Mouse (Mus musculus) CD4-positive, CD25-positive, alpha-beta regulatory T cell, adult 2 months (primary cell): ENCODE measurements around the gene Asb2.

Experiments
- DNase-seq: peaks from one replicate; pipeline ENCODE4 v3.0.0-alpha.2; 2012; ENCODE audit warnings: low read depth, low spot score

The Asb2 gene

DNA sequence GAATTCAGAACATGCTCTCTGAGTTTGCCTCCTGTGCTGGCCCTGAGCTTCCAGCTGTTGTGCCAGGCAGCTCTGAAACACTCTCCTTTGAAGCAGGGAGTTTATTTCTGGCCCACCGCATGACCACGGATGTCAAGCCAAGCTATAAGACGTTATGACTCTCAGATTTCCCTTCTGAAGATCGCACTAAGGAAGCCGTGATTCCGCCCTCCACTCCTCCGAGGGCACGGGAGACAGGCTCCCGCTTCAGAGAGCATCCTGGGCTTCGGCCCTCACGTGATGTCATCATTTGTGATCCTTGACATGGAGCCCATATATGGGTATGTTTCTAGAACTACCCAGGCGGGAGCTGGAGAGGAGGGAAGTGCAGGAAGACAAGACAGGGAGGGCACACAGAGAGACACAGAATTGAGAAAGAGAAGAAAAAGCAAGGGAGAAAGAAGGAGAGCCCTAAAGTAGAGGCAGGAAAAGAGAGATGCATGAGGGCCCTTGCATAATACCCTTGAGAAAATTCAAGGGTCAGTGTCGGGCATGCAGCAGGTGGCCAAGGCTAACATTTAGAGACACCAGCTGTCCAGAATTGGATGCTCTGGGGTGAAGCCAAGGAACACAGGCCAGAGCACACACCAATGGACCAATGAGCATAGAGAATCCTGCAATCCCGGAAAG lies at the start of gene Asb2:
Gene Asb2 (minus strand): TSS at position 256 of the 669 bp plus-strand sequence.
- no peak for DNase-seq

DNA sequence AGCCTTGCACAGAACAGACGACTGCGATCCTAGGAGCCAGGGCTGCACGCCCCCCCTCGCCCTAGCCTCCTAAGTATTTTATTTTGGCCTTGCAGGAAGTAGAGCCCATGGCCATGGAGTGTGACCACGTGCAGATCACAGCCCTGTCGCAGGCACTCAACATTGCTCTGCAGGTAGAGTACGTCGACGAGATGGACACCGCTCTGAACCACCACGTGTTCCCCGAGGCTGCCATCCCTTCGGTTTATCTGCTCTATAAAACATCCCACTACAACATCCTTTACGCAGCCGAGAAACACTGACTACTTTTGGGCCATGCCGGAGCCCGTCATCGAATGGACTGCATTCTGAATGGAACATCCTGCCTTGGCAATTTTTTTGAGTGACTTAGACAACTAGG lies 48.3 kb upstream of the Asb2 start:
- DNase-seq = no peak

- DNase-seq = no peak
Observed at GRCm38 (mm10) chr12:103396751-103397150, 41.0 kb upstream of the Asb2 start.

DNA sequence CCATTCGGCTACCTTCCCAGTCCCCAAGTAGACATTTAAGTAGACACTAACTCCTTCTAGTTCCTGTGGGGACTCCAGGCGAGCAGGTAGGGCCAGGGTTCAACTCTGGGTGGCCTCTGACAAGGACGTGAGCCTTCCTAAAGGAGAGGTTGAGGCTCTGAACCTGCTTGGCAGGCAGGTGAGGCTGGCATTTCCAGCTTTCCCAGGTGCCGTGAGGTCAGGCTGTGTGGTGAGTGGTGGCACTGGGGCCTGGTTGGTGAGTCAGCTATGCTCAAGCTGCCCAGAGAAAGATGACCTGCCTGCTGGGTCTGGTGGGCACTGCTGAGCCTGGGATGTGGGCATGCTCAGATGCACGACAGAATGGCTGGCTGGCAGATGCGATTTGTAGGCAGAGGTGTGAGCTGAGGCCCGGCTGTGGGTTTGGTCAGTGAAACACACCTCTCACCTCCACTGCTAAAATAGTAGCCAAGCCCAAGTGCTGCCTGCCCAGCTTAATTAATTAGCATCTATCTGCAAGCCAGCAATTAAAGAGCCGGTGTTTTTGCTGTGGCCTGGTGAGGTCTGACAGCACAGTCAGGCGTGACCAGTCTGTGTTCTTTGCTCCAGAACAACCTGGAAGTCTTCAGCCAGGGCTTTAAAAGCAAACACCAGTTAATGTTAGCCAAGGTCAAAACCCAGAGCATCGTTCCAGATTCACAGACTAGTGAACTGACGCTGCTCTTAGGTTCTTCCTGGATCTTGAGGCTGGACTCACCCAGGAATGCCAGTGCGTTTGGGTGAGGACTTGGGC lies 39.9 kb upstream of the Asb2 start:
- DNase-seq = no peak

DNA sequence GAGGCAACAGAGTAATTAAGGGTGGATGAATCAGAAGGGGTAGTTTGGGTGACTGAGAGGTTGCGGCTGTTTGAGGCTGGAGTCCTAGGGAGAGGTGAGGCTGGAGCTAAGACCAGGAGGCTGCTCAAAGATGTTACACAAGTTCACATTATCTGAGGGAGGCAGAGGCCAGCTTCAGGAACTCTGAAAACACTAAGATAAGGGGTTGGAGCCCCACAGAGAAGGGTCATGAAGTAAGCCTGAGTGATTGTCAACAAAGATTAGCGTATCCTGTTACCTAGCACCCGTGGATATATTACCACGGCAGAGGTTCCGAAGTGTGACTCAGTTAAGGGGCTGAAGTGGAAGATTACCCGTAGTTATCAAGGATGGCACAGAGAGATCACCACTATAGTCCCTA lies 37.7 kb upstream of the Asb2 start:
- no peak for DNase-seq

DNA sequence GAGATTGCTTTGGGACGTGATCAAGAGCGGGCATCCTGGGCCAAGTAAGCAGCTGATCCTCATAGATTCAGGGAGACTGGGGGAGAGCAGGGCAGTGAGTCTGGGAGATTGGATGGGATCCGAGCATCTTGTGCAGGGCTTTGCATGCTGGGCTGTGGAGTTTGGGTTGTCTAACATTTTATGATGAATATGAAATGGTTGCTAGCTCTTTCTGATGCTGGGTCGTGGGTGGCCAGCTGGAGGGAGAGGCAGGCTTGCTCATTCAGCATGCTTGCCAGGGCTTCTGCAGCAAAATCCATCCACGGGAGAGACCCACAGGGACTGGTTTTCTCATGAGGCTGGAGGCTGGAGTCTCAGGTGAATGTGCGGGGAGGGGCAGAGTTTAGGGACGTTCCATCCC lies 35.3 kb upstream of the Asb2 start:
- no peak for DNase-seq

GRCm38 (mm10) chr12:103389982-103390381 lies 34.2 kb upstream of the Asb2 start:
- DNase-seq = no peak

DNA sequence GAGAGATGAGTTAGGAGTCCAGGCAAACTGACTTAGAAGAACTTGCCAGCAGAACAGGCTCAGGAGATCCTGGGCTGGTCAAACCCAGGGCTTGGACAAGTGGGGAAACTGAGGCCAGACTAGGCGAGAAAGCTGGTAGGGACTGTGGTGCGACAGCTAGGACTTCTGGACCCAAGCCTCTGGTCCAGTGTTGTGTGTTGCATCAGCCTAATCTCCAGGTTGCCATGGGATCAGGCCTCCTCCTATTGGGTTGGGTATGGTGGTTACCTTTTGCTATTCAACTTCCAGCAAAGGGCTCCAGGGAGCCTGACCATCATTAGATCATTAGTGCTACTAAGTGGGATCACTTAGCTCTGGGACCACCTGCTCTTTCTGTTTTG lies 33.5 kb upstream of the Asb2 start:
- DNase-seq = no peak

- DNase-seq = peak; percentile 88
Observed at GRCm38 (mm10) chr12:103388505-103389347, 32.9 kb upstream of the Asb2 start, which contains the start of gene Otub2. Otub2 (plus strand) TSS chr12:103388682.

DNA sequence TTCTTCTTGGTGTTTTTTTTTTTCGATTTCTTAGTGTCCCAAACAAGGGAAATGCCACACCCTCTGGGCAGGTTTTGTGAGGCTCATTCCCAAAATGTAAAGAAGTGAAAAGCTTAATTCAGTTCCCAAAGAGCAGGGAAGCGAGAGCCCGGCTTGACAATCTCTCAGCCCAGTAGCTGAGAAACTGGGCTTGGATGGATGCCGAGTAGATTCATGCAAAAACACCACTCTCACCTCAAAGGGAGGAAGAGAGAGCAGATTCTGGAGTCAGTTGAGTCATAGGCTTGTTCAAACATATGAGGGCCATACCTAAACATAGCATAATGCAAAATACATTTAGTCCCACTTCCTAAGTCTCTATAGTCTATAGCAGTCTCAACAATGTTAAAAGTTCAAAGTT lies 24.4 kb upstream of the Asb2 start:
- no peak for DNase-seq

- DNase-seq = no peak
Observed at GRCm38 (mm10) chr12:103376774-103377173, 21.0 kb upstream of the Asb2 start.

DNA sequence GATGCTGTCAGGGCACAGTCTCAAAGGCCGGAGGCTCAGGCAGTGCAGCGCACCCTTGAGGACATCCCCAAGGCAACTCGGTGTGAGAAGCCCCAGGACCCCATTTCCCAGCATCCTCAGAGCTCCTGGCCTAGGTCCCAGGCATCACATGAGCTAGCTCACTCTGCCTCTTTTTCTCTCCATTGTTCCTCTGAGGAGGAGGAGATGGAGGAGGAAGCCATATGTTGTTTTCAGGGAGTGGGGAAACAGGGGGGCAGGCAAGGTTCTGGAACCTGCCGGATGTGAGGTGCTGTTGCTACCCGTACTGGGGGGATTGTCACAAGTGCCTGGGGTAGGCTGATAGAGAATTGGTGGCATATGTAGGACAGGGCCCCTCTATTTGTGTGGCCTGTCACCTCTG lies 20.3 kb upstream of the Asb2 start:
- DNase-seq = no peak

DNA sequence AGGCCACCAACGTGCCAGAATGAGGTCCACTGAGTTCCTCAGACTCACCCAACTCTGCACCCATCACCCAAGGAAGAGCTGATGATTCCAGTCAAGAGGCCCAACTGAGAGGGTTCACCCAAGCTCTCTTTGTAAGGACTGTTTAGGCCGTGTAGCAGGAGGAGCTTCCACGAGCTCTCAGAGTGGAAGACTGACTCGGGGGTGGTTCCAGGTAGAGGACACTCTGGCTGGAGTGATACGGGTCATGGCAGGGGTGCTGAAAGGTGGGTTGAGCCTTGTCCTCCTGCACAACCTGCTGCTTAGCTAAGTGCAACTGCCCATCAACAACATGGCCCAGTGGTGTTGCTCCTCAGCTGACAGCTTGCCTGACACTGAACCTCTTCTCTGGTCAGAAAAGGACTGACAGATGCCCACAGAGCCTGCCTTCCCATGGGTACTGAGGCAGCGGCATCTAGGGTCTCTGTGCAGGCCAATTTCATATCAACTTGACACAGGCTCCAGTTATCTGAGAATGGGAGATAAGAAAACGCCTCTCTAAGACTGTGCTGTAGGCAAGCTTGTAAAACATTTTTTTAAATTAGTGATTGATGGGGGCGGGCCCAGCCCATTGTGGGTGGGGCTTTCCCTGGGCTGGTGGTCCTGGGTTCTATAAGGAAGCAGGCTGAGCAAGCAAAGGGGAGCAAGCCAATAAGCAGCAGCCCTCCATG lies 17.9 kb upstream of the Asb2 start:
- DNase-seq = no peak

DNA sequence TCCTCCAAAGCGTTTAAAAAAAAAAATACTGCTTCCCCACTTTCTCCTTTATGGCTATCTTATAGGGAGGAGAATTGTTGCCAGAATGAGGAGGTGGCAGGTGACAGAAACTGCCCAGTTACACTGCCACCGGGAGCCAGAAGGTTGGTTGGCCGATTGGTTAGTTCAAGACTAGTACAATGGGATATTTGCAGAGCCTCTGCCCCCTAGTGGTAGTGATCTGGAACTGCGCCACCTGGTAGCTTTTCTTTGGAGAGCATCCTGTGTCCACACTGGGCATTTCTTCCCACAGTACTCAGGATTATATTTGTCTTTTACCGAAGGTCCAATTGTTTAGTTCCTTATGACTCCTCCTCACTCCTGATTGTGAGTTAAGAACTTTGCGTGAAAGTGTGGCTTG lies 15.9 kb upstream of the Asb2 start:
- DNase-seq = peak; percentile 74

GRCm38 (mm10) chr12:103370861-103371260 lies 15.1 kb upstream of the Asb2 start:
- DNase-seq = no peak

- no peak for DNase-seq
Observed at GRCm38 (mm10) chr12:103368777-103369176, 13.0 kb upstream of the Asb2 start.

DNA sequence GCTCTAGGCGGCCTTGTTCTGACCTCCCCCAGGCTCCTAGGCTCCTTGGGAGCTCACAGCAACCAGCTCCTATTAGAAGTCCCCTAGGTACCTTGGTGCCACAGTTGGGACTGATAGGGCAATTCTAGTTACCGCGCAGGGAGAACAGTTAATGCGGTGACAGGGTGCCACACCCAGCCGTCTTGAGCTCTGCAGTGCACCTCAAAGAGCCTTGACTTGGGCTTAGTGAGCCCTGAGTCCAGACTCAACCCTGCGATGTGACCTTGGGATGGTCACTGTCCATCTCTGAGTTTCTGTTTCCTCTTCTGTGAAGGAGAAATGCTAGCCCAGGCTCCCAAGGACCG lies 12.5 kb upstream of the Asb2 start:
- DNase-seq = no peak

DNA sequence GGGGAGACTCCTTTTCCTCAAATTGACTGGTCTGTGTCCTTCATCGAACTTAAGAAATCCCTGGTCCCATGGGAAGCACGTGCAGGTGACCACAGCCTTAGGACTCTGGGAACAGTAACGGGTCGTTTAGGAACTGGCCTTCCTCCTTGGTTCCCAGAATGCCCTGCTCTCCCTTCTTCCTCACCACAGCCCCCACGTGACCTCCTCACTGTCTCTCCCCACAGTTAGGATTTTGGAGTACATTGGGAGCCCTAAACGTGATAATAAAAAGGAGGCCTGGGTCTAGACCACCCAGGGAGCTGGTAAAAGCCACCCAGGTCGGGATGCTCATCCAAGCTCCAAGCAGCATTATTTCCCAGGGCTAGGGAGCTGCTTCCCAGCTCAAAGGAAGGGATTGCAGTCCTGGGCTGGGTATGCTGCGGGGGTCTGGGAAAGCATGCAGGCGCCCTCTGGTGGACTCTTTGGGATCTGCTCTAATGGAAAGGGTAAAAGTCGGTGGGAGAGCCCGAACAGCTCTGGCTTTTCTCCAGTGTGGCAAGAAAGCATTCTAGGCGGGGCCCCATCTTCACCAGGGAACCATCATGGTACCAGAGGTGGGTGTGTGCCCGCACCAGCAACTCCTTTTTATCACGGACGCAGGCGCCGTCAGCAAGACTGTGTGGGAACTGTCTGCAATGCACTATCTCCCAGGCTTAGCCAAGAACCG lies 12.0 kb upstream of the Asb2 start:
- peak; percentile 73 for DNase-seq

DNA sequence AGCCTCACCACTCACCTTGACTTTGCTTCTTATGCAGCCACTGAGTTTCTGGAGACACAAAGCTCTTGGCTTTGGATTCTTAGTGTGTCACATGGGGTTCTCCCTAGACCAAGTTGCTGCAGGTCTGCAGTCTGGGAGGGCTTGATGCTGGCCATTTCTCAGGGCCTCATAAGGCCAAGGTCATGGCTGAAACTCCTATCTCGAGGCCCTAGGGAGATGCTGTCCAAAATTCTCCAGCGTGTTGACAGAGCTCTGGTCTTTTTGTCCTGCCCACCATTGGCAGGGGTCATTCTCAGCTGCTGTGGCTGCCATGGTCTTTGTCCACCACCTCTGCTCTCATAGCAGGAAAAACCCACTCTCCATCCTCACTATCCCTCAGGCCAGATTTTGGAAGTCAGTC lies 11.4 kb upstream of the Asb2 start:
- DNase-seq = no peak

DNA sequence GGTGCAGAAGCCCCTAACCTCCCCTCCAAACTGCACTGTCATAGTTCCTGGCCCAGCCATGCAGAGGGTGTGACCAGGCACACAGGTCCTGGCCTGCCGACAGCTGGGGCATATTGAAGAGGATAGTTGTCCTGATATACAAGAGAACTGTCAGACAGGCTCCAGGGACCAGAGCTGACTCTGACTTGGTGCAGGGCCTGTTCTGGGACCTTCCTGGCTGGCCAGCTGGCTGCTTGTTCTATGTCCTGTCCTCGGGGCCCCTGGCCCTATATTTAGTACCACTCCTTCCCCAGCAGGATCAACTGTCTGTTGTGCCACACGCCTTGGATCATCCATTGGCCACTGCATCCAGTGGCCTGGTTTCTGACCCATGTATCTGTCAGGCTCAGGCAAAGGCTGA lies 6.5 kb upstream of the Asb2 start:
- DNase-seq = no peak
